ENCODE assay signal across 9 mouse cellular contexts in genomic region chr3:92150631-92151277, GRCm38 (mm10). TPM values are rescaled to one million over a fixed set of nuclear protein-coding genes. Genes with fewer than 3 reads are reported as not detected.
DNase-seq lines count a peak whose midpoint lies in the region; TF ChIP-seq lines count a peak whose summit lies in the region.
"Had no signal": no experiment of that assay in that cellular context is flagged by ENCODE, and none has a peak within 500 bp of the region (broad histone marks: within the 10 kb centered on the region; RNA-seq: fewer than 3 reads in every experiment).

No protein-coding gene starts in this region.

- DNase-seq in B cell, adult 2 months, result peak; percentile 2 to 3
- peak; percentile 77 for DNase-seq in NIH3T3 (ENCODE audit: low read depth)
- peak; percentile 6 to 35 for DNase-seq in cerebellum, postnatal 36 days
- peak; percentile 42 to 49 for DNase-seq in heart, postnatal 10 days
- peak; percentile 56 for DNase-seq in large intestine, adult 2 months (ENCODE audit: low read depth, low spot score)
- DNase-seq in lung, adult 2 months, result peak; percentile 11
- DNase-seq in retina, postnatal 1 day, result peak; percentile 75
- no peak for DNase-seq in gastrocnemius, postnatal 36 days

- H3K4me3 ChIP-seq in lung, adult 2 months (replicated peaks; ENCODE audit: extremely low read depth, low read depth, low read length), result no peak overlapping the region
- H3K4me3 ChIP-seq: limb, embryonic 12.5 days had no signal

- intact Hi-C loops in heart, postnatal 10 days (cut with DNase I), result loop anchor here (2.0 to 5.0 kb wide), 3 partner anchors 360 to 620 kb away; no protein-coding TSS in a partner anchor
- intact Hi-C loops in gastrocnemius, postnatal 36 days (cut with DNase I), result no loop called here

- 20% methylated on average over 8 of the region's 8 CpGs for WGBS in large intestine, adult 2 months
- WGBS in lung, adult 2 months, result 19% methylated on average over 8 of the region's 8 CpGs

- TF ChIP-seq CTCF in lung, adult 2 months (IDR thresholded peaks at IDR 0.05; ENCODE audit: insufficient read depth, low read length), result peak; percentile 42; the same call in 1 of the 2 replicates

- no peak for TF ChIP-seq POLR2A in lung, adult 2 months (IDR thresholded peaks at IDR 0.05; ENCODE audit: borderline replicate concordance, extremely low read depth, low read depth, low read length)

- no peaks in the 10 kb centered on the region for H3K4me1 ChIP-seq in lung, adult 2 months (ENCODE audit: control insufficient read depth, insufficient read depth, low read length)
- H3K4me1 ChIP-seq: limb, embryonic 12.5 days had no signal

RNA-seq across cellular contexts. Expression of gene Lelp1, which starts 8.2 kb away (rescaled TPM):
- not detected for total RNA-seq in heart, postnatal 10 days (2021)
- polyA plus RNA-seq in large intestine, adult 2 months (2012; rRNA removed), result not detected in 2 replicates
- 0.14 TPM in 1 of 2 replicates, not detected in the other for polyA plus RNA-seq in lung, adult 2 months (2012; rRNA removed)
- not detected for total RNA-seq in gastrocnemius, postnatal 36 days (2021)
- polyA plus RNA-seq: limb, embryonic 12.5 days had no signal

RNA-seq across cellular contexts. Expression of gene Prr9, which starts 27.0 kb away (rescaled TPM):
- not detected for total RNA-seq in heart, postnatal 10 days (2021)
- polyA plus RNA-seq in large intestine, adult 2 months (2012; rRNA removed), result not detected in 2 replicates
- polyA plus RNA-seq in lung, adult 2 months (2012; rRNA removed), result not detected in 2 replicates
- total RNA-seq in gastrocnemius, postnatal 36 days (2021), result not detected
- polyA plus RNA-seq: limb, embryonic 12.5 days had no signal

Comparison
In these comparisons a context has a peak if more than half of its experiments do, and no peak if none do; other contexts are left out.
1. DNase-seq: peak in B cell, adult 2 months (2 of 2), NIH3T3 (single experiment), cerebellum, postnatal 36 days (2 of 2), heart, postnatal 10 days (2 of 2), large intestine, adult 2 months (single experiment), lung, adult 2 months (single experiment) and retina, postnatal 1 day (single experiment); none in gastrocnemius, postnatal 36 days (0 of 2).